Mouse (Mus musculus) layer of hippocampus, postnatal 25 days (tissue): ENCODE measurements around the gene Lim2. TPM values are rescaled to one million over a fixed set of nuclear protein-coding genes. Genes with fewer than 3 reads are reported as not detected.

Experiments
- DNase-seq, 2 experiments: peaks; one replicate each; pipeline ENCODE4 v3.0.0; 2022; ENCODE audit warnings: mixed read lengths in 2 of 2, low spot score in 1 of 2; ENCODE audit errors: extremely low spot score in 1 of 2
- total RNA-seq, 2 experiments: library from RNA; stranded (reverse); gene quantifications; 2 replicates each; pipeline ENCODE4 v1.2.3; 2021

Gene Lim2
- total RNA-seq, 2 experiments from 2014 or later = not detected

DNA sequence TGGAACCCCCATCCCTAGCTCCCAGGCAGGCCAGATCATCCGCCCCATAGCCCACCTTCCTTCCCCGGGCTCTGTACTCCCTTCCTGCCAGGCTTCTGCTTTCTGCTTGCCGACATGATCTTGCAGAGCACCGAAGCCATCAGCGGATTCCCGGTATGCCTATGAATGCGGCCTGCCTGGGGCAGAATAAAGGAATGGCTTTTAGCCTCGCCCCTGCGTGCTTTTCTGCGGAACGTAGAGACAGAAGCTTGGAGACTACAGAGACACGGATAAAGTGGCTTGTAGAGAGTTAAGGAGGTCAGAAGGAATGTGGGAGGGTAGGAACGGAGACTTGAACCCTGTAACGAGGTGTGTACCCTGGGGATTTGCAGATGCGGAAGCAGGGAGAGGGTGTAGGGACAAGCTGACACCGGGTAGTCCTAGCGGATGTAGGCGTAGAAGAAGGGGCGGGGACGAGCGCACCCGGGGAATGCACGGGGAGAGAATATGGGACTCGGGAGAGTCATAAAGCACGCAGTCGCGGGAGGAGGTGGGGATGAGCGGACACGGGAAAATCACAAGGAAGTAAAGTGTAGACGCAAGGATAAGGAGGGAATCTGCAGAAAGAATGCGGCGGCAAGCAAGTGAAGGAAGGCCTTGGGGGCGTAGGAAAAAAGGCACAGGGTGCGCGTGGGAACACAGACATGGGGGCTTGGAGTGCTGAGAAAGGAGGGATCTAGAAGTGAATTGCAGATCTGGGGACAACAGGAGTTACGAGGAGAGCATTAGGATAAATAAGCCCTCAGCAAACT, 15.9 kb downstream of the Lim2 start:
- peak; percentile 48 to 52 for DNase-seq

- peak; percentile 76 to 79 for DNase-seq
Measured at GRCm38 (mm10) chr7:43443917-43444293, 16.4 kb downstream of the Lim2 start, which contains the start of the genes Etfb and Gm45233. Gene Etfb, plus strand, starts transcription at chr7:43444083. Gene Gm45233, plus strand, starts transcription at chr7:43444128.

GRCm38 (mm10) chr7:43447801-43448200, 20.3 kb downstream of the Lim2 start:
- DNase-seq = no peak

GRCm38 (mm10) chr7:43448246-43448645, 20.8 kb downstream of the Lim2 start:
- DNase-seq = no peak

GRCm38 (mm10) chr7:43449811-43450210, 22.3 kb downstream of the Lim2 start:
- no peak for DNase-seq

- DNase-seq = no peak
Measured at GRCm38 (mm10) chr7:43451726-43452125, 24.3 kb downstream of the Lim2 start.

GRCm38 (mm10) chr7:43452609-43453008, 25.1 kb downstream of the Lim2 start:
- no peak for DNase-seq

DNA sequence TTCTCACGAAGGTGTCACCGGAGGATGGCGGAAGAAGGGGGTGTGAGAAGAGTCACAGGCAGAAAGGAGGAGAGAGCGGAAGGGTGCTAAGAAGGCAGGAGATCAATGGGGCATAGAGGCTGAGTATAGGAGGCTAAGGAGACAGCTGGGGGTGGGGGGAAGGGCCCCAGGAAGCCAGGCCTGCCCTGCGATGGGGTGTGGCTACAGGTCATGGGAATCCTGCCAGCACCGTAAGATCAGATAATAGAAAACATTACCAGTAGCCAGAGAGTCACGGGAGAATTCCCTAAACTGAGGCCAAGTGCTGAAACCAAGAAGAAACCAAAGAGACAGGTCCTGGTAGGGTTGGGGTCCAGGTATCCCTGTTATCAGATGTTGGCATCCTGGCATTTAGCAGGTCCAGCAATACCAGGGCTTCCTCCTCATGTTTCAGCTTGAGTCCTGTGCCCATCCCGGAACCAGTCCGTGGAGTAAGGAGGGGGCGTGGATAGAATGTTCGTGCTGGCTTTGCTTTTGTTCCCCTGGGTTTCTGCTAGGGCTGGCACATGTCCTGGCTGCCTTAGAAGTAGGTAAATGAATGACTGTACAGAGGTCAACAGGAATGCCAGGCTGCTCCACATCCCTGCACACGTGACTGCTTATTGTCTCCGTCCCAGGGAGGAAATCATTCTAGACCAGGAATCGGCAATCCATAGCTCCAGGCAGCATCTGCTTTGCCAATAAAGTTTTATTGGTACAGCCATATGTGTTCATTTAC, 26.3 kb downstream of the Lim2 start:
- no peak for DNase-seq

DNA sequence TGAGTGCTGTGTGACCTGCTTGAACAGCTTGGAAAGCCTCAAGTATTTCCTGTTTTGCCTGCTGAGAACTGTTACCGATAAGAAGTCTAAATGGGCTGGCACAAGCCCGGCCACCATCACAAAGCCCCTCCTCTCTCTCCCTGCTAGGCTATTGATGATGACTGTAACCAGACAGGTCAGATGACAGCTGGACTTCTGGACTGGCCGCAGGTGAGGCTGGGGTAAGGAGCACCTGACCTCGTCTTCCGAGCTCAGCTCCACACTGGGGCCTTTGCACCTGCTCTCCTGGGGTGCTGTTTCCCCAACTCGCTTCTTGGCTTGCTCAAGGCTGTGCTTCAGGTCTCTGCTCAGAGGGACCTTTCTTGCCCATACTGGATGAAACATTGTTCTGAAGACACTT, 26.9 kb downstream of the Lim2 start:
- no peak for DNase-seq

DNA sequence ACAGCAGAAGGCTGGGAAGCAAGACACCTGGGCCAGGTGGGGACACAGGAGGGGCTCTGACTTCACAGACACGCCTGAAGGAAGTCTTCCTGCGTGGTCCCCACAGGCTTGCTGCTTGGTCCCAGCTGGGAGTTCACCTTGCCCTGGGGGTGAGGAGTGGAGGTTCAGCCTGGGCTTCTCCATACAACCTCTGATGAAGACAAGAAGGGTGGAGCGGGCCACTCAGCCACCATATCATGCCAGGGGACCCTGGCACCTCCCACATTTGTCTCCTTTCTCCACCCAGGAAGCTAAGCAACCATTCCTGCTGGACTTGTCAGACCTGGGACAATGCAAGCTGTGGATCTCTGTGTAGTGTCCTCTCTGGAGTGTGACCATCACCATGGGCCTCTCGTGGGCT, 35.4 kb downstream of the Lim2 start, which contains the start of gene Vsig10l:
TSS of gene Vsig10l (plus strand) at position 301 of the 400 bp plus-strand sequence.
- DNase-seq = no peak

GRCm38 (mm10) chr7:43463976-43464375, 36.5 kb downstream of the Lim2 start:
- DNase-seq = no peak

GRCm38 (mm10) chr7:43464864-43465343, 37.4 kb downstream of the Lim2 start:
- DNase-seq = no peak

DNA sequence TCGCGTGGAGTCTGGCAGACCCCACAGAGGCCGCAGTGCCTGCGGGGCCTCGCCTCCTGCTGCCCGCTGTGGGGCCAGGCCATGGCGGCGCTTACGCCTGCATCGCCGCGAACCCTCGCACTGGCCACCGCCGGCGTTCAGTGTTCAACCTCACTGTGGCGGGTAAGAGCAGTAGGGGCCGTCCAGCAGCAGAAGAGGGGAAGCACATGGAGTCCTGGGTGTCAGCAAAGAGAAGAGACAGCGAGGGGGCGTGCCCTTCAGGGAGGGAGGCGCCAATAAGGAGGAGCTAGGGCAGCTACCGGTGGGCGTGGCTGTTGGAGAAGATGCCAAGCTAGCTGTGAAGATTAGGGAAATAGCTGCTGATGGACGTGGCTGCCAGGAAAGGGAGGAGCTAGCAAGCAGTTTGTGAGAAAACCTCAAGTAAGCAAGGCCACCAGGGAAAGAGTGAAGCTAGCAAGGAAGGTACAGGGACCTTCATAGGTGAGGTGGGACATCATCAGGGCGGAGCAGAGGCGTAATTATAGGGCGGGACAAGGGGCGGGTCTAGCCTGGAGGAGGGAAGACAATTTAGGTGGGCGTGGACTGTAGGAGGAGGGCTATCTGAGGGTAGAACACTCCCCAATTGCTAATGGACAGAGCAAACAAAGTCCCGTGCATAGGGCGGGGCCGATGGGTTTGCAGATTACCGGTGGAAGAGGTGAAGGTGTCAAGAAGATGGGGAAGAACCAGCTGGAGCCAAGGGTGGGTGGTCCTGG, 38.1 kb downstream of the Lim2 start:
- peak in 1 of 2 experiments; percentile 52 for DNase-seq

DNA sequence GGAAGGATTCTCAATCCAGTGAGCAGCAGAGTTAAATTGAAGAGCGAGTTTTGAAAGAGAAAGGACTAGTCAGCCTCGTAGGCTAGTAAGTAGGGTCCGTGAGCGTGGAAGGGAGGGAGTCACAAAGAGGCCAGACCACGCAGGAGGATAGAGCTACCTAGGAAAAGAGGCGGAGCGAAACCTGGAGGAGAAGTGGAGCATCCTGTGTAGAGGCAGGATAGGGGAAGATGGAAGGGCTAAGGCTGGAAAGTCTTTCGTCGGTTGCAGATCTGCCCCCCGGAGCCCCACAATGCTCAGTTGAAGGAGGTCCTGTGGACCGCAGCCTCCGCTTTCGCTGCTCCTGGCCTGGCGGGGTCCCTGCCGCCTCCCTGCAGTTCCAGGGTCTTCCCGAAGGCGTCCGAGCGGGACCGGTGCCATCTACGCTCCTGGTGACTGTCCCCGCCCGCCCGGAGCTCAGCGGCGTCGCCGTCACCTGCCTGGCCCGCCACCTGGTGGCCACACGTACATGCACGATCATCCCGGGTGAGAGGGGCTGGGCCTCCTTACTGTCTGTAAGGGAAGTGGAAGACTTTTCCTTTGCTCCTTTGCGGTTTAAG, 38.7 kb downstream of the Lim2 start:
- DNase-seq = peak; percentile 65 to 77

DNA sequence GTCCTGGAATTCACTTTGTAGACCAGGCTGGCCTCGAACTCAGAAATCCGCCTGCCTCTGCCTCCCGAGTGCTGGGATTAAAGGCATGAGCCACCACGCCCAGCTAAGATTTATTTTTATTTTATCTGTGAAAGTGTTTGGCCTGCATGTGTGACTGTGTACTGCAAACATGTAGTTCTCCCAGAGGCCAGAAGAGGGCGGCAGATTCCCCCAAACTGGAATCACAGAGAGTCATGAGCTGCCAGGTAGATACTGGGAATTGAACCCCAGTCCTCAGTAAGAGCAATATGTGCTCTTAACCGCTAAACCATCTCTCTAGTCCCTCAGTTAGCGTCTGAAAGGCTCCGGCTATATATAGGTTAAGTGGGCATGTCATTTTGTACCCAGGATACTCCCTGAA, 42.9 kb downstream of the Lim2 start:
- peak in 1 of 2 experiments; percentile 56 for DNase-seq

- DNase-seq = no peak
Measured at GRCm38 (mm10) chr7:43475706-43476105, 48.2 kb downstream of the Lim2 start.

DNA sequence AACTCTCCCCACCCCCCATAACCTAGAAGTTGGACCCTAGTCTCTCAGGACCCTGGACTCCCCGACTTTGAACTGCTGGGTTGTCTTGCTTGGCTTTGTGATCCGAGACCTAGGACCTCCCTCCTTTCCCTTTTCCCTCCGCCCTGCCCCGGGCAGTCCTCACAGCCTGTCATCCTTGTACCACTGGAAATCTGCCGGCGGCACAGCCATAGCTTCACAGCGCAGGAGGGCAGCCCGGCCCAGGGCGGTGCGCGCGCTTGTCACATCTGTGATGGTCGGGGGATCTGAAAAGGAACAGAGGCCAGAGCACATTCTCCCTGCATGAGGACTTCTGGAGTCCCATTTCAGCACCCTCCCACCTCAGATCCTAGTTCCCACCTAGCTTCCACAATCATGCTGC, 48.9 kb downstream of the Lim2 start:
- no peak for DNase-seq

DNA sequence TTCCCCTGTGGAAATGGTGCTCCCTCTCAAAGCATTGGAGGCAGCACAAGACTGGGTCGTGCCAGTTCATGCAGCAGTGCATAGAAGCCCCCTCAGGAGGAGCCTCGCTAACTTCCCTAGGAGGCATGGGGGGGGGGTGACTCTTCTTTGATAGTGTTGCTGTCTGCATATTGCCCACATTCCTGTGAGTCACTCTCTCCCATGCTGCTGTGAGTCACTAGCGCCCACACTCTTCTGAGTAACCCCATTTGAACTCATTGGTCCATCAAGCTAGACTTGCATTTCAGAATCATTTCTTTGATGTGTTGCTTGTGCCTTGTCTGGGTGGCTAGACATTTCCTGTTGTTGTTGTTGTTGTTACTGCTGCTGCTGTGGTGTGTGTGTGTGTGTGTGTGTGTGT, 53.7 kb downstream of the Lim2 start:
- no peak for DNase-seq

GRCm38 (mm10) chr7:43482090-43482716, 54.7 kb downstream of the Lim2 start:
- no peak for DNase-seq

- DNase-seq = no peak
Measured at GRCm38 (mm10) chr7:43483236-43483635, 55.8 kb downstream of the Lim2 start.
